Mouse (Mus musculus) kidney, embryonic 15.5 days (tissue): ENCODE measurements around the gene Acadsb. TPM values are rescaled to one million over a fixed set of nuclear protein-coding genes. Genes with fewer than 3 reads are reported as not detected.

Source experiments
- ATAC-seq: fragments of 200-750 bp; cut with Nextera tagmentation; replicated peaks from 2 replicates; pipeline ENCODE4 v1.8.0; 2017; ENCODE audit warnings: moderate TSS enrichment; ENCODE audit not compliant: low FRiP score
- H3K27ac ChIP-seq: fragments of 300-500 bp; sonication (generic); 2 replicates; pipeline ENCODE4 v1.5.1; 2015; ENCODE audit warnings: mild to moderate bottlenecking, inconsistent platforms
- H3K27me3 ChIP-seq: fragments of 300-500 bp; sonication (generic); 2 replicates; pipeline ENCODE4 v1.6.1; 2015; ENCODE audit warnings: inconsistent platforms
- H3K36me3 ChIP-seq: fragments of 300-500 bp; sonication (generic); 2 replicates; pipeline ENCODE4 v1.6.1; 2015; ENCODE audit warnings: inconsistent platforms
- H3K4me1 ChIP-seq: fragments of 300-500 bp; sonication (generic); 2 replicates; pipeline ENCODE4 v1.6.1; 2015; ENCODE audit warnings: inconsistent platforms
- H3K4me2 ChIP-seq: fragments of 300-500 bp; sonication (generic); 2 replicates; pipeline ENCODE4 v1.6.1; 2015; ENCODE audit warnings: moderate library complexity, mild to moderate bottlenecking, inconsistent platforms
- H3K4me3 ChIP-seq: fragments of 300-500 bp; sonication (generic); replicated peaks from 2 replicates; pipeline ENCODE4 v1.5.1; 2015; ENCODE audit warnings: mild to moderate bottlenecking, inconsistent platforms
- H3K9ac ChIP-seq: fragments of 300-500 bp; sonication (generic); 2 replicates; pipeline ENCODE4 v1.6.1; 2015; ENCODE audit warnings: mild to moderate bottlenecking, inconsistent platforms
- H3K9me3 ChIP-seq: fragments of 300-500 bp; sonication (generic); replicated peaks from 2 replicates; pipeline ENCODE4 v1.6.1; 2016; ENCODE audit warnings: inconsistent platforms
- WGBS: fragments of 180-500 bp; shearing (Covaris S2); methylation state at CpG from one replicate; pipeline ENCODE4 v1.1.7; 2015; ENCODE audit warnings: mixed read lengths; 5-methylcytosine and 5-hydroxymethylcytosine counted together
- polyA plus RNA-seq: library from polyadenylated mRNA; unstranded; fragments of >200 nt; fragmentation: Nextera tagmentation; extraction: Ambion mirVana; gene quantifications from 2 replicates; pipeline ENCODE4 v1.2.1, GENCODE M21; 2015

Gene Acadsb
- polyA plus RNA-seq, 1 experiment from 2014 or later: 99.4 TPM

- H3K27me3 ChIP-seq: no peaks in the 10 kb centered on the region
- H3K9me3 ChIP-seq: no peaks in the 10 kb centered on the region
- H3K4me3 ChIP-seq: no peak overlapping the region
- ATAC-seq: no peak
- 70% methylated on average over 3 of the region's 3 CpGs for WGBS
- no peaks in the 10 kb centered on the region for H3K36me3 ChIP-seq
- no peak overlapping the region for H3K27ac ChIP-seq
- no peaks in the 10 kb centered on the region for H3K4me1 ChIP-seq
- H3K4me2 ChIP-seq: no peak overlapping the region
- no peak overlapping the region for H3K9ac ChIP-seq
These were observed 59.1 kb downstream of the Acadsb start for GRCm38 (mm10) chr7:131469506-131469905.

DNA sequence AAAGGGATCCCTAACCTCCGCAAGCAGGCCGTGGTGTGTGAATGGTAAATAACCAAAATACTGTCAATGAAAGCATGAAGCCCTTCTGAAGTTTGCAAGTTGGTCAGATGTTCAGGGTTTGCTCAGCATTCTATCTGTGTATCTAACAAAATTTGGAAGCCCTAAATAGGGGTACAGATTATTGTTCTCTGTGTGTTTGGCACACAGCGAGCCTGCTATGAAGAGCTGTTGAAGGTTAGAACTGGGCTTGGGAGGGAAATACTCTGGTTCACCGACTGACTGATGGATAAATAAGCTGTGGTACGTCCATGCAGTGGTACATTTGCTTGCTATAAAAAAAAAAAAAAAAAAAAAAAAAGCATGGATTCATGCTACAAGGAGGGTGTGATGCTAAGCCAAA is 61.1 kb downstream of the Acadsb start:
- Histone ChIP-seq H3K4me1 (no peaks in the 10 kb centered on the region), H3K9me3 (no peaks in the 10 kb centered on the region), H3K4me2 (no peak overlapping the region), H3K27ac (no peak overlapping the region), H3K27me3 (no peaks in the 10 kb centered on the region), H3K9ac (no peak overlapping the region), H3K4me3 (no peak overlapping the region), H3K36me3 (no peaks in the 10 kb centered on the region)
- no peak for ATAC-seq
- WGBS: 89% methylated on average over 5 of the region's 5 CpGs

DNA sequence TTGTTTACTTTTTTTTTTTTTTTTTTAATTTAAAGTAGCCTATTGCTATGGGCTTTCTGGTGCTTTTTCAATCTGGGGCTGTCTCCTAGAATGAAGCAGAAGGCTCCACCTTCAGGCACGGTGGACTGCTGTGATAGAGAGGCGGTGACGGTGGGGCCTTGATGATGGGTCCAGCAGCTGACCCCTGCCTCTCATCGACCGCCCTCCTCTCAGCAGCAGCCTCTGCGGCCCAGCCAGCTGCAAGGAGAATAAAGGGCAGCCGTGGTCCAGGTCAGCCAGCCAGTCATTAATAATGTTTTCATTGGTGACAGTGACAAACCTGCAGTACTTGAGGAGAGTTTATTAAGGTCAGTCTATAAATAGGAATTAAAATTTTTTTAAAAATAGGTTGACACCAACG is 66.7 kb downstream of the Acadsb start:
- no peaks in the 10 kb centered on the region for H3K36me3 ChIP-seq
- no peak overlapping the region for H3K4me3 ChIP-seq
- ATAC-seq: no peak
- no peak overlapping the region for H3K9ac ChIP-seq
- H3K27me3 ChIP-seq: no peaks in the 10 kb centered on the region
- no peak overlapping the region for H3K4me2 ChIP-seq
- H3K9me3 ChIP-seq: no peaks in the 10 kb centered on the region
- 16% methylated on average over 8 of the region's 8 CpGs for WGBS
- no peak overlapping the region for H3K27ac ChIP-seq
- H3K4me1 ChIP-seq: no peaks in the 10 kb centered on the region

GRCm38 (mm10) chr7:131478403-131478802 is 68.0 kb downstream of the Acadsb start:
- Histone ChIP-seq H3K4me3 (no peak overlapping the region), H3K36me3 (no peaks in the 10 kb centered on the region), H3K27me3 (no peaks in the 10 kb centered on the region), H3K27ac (no peak overlapping the region), H3K4me2 (no peak overlapping the region), H3K4me1 (no peaks in the 10 kb centered on the region), H3K9me3 (no peaks in the 10 kb centered on the region), H3K9ac (no peak overlapping the region)
- ATAC-seq: no peak
- WGBS: 93% methylated on average over 5 of the region's 5 CpGs

Other genes starting within 250 kb of the Acadsb start
- not detected in 2 replicates for gene 5430419D17Rik, start 236.2 kb upstream of the Acadsb start, polyA plus RNA-seq
- not detected in 2 replicates for gene Cuzd1, start 88.3 kb upstream of the Acadsb start, polyA plus RNA-seq
- not detected in 2 replicates for gene Fam24b, start 81.1 kb upstream of the Acadsb start, polyA plus RNA-seq
- gene Fam24a, start 76.7 kb upstream of the Acadsb start, polyA plus RNA-seq: 0.24 TPM in 1 of 2 replicates, not detected in the other
- 22.1 and 22.7 TPM in 2 replicates for gene 2310057M21Rik, start 47.8 kb upstream of the Acadsb start, polyA plus RNA-seq
- gene Pstk, start 39.5 kb upstream of the Acadsb start, polyA plus RNA-seq: 62.6 and 63.0 TPM in 2 replicates
- gene Ikzf5, start 80 bp upstream of the Acadsb start, polyA plus RNA-seq: 14.9 and 16.4 TPM in 2 replicates
- not detected in 2 replicates for gene Hmx3, start 132.3 kb downstream of the Acadsb start, polyA plus RNA-seq
- gene Hmx2, start 138.2 kb downstream of the Acadsb start, polyA plus RNA-seq: 0.22 TPM in 1 of 2 replicates, not detected in the other
- gene Bub3, start 149.6 kb downstream of the Acadsb start, polyA plus RNA-seq: 222 and 231 TPM in 2 replicates